Mouse (Mus musculus): ENCODE results near the gene B3glct.
A peak's percentile ranks its signal among the peaks of the same experiment; 100 is the strongest.

Gene B3glct

GRCm38 (mm10) chr5:149678100-149678989 lies at the start of gene B3glct:
Gene B3glct, plus strand, starts transcription at chr5:149678230.
- DNase-seq (ENCODE audit: extremely low spot score, low spot score): peak; percentile 92

GRCm38 (mm10) chr5:149634409-149635035 lies 43.5 kb upstream of the B3glct start:
- DNase-seq (ENCODE audit: extremely low spot score, low spot score): no peak

GRCm38 (mm10) chr5:149635556-149635955 lies 42.5 kb upstream of the B3glct start:
- DNase-seq (ENCODE audit: extremely low spot score, low spot score): no peak

DNA sequence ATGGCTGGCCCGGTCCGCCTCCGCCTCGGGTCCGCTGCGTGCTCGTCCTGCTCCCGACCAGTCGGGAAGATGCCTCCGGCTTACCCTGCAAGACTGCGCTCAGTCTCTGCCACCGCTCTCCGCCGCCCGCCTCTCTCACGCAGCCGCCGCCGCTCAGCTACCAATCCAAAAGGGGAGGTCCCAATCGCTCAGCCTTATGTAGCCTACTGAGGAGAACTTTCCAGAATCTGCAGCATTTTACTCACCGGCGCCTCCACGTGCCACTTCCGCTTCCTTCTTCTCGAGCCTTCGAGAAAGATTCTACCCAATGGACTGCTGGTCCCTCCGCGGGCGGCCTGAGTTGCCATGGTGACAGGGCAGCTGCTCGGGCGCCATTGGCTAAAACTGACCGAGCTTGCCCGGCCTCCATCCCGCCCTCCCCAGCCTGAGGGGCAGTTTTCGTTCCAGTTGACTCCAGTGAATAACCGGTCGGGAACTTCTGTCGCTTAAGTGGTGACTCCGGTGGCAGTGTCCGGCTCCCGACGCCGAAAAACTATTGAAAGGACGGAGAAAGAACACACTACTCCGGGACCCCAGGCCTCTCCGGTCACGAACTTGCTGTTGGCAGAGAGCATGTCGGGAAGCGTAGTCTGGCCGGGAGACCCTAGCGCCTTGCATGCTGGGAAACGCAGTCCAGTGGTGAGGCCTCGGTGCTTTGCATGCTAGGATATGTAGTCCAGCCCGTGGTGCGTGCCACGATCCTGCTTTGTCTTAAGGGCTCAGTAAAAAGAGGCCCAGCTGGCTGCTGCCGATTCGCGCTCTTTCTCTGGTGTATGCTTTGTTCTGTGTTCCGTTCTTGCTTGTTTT lies 41.7 kb upstream of the B3glct start, which contains the start of gene Hsph1:
TSS of gene Hsph1 (minus strand) at position 302 of the 846 bp plus-strand sequence.
- DNase-seq (ENCODE audit: extremely low spot score, low spot score): peak; percentile 99

DNA sequence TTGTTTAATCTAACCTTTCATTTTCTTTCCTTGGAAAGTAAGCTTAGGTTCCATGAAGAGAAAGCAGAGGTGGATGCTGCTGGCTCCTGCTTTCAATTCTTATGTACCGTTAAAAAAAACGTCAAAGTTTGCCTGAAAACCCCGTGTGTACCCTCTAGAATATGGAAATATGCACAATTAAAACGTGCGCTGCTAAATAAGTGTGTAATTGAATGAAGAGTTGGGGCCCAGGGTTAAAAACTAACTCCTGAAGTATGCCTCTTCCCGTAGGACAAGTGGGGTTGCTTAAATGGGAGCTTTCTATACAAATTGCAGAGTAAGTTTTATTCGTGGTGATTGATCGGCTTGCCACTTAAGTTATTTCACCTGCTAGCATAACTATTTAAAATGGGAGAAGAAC lies 40.7 kb upstream of the B3glct start:
- no peak for DNase-seq (ENCODE audit: extremely low spot score, low spot score)

GRCm38 (mm10) chr5:149641277-149641892 lies 36.6 kb upstream of the B3glct start:
- DNase-seq (ENCODE audit: extremely low spot score, low spot score): no peak

DNA sequence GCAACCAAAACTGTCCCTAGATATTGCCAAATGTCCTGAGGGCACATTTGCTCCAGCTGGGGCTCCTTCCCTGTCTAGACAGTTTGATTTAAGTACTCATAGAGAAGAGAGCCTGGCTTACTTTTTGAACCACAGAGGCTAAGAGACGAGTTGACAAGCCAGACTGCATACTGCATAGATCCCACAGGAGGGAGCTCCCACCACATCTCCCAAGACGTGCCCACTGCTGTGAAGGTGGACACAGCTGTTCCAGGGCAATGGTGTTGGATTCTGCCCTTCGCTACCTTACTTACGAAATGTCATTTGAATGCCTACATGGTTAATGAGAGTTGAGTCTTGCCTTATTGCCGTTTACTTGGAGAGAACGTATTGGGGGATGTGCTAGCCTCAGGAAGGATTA lies 35.7 kb upstream of the B3glct start:
- no peak for DNase-seq (ENCODE audit: extremely low spot score, low spot score)

DNA sequence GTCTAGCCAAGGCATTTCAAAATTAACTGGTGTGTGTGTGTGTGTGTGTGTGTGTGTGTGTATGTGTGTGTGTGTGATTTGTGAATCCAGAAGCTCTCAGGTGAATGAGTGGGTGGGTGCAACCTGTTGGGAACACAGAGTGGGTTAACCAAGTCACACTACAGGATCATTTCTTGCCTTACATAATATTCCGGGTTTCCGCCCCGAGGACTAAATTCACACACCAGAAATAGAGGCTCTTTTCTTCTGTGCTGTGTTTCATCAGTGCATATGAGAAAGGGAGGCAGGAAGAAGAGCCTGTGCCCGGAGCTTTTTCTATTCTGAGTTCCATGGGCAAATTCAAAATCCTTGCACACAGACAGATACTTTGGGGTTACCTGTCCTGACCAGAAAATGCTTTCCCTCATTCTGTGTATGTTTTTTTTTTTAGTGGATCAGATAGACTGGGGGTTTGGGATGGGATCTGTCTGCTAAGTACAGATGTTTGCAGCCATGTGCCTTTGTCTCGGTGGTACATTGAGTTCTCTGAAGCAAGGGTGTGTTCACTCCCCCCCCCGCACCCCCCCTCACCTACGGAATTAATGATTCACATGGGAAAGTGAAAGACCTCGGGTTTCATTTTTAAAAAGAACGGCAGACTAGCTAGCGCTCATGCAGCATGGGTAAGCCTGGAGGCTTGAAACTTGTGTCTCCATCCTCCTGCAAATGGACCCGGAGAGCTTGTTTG lies 35.1 kb upstream of the B3glct start:
- DNase-seq (ENCODE audit: extremely low spot score, low spot score): no peak

DNA sequence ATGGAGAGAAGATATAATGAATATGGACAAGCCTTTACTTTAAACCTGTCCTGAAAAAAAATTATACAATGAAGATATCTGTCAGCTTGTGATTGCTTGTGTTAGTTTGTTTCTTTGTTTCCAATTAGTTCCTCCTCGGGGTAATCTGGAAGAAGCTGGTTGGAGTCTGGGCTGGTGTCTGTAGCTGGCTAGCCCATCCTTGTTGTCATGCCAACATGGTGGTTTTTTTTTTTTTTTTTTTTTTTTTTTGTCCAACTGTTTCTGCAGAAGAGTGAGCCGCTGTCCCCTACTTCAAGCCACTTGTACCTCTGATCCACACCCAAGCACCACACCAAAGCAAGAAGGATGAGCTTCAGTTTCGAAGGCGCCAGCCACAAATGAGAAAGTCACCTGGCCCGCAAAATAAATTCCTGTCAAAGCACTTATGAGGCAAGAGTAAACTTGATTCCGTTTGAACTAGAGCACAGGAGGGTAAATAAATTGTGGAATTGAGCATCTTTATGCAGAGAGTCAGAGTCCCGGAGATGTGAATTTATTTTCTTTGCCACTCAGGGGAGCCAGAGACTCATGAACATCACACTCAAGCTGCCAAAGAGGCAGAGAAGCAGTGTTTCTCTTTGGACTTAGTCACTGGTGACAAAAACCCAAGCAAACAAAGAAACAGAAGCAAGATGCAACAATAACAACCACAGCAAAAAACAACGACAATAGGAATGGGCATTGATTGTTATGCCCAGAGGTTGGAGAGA lies 30.5 kb upstream of the B3glct start:
- DNase-seq (ENCODE audit: extremely low spot score, low spot score): no peak

- DNase-seq (ENCODE audit: extremely low spot score, low spot score): no peak
Observed at GRCm38 (mm10) chr5:149648196-149648595, 29.8 kb upstream of the B3glct start.

- no peak for DNase-seq (ENCODE audit: extremely low spot score, low spot score)
Observed at GRCm38 (mm10) chr5:149648895-149649406, 29.1 kb upstream of the B3glct start.

DNA sequence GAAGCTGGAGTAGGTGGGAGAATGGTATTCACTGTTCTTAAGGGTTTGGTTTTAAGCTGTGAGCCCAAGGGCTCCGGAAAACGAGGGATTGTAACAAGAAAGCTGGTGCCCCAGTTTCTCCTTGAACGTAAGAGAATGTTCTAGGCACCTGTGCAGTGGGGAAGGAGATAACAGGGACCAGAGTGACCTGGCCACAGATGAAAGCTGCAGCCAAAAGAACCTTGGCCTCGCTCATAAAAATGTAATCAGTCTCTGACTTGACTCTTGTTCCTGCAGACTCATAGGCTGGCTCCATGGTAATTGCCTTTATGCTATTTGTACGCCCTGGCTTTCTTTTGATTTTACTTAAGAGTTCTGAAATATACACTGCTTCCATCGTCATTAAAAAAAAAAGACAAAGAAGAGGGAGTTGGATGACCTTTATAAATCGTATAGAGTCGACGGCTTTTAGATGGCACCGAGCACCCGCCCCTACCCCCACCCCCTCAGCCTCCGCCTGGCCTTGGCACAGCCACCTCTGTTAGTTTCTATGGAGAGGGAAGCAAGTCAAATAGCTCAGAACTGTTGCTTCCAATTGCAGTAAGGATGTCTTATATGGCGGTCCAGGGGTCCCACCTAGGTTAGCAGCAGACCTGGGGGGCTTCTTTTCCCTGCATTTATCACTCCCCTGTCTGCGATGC lies 28.4 kb upstream of the B3glct start:
- DNase-seq (ENCODE audit: extremely low spot score, low spot score): no peak

- no peak for DNase-seq (ENCODE audit: extremely low spot score, low spot score)
Observed at GRCm38 (mm10) chr5:149650179-149650553, 27.9 kb upstream of the B3glct start.

DNA sequence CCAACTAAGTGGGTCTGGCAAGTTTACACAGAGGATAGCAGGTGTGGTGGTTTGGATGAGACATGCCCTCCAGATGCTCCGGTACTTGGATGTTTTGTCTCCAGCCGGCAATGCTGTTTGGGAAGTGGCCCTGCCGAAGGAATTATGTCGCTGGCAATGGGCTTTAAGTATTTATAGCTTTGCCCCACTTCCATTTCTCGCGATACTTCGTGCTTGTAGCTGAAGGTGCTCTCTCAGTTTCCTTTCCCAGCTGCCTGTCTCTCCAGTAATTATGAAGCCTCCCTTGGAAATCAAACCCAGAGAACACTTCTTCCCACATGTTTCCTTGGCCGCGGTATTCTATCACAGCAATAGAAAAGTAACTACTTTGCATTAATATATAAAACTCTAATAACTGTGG lies 22.4 kb upstream of the B3glct start:
- no peak for DNase-seq (ENCODE audit: extremely low spot score, low spot score)

- DNase-seq (ENCODE audit: extremely low spot score, low spot score): no peak
Observed at GRCm38 (mm10) chr5:149658022-149658421, 20.0 kb upstream of the B3glct start.

DNA sequence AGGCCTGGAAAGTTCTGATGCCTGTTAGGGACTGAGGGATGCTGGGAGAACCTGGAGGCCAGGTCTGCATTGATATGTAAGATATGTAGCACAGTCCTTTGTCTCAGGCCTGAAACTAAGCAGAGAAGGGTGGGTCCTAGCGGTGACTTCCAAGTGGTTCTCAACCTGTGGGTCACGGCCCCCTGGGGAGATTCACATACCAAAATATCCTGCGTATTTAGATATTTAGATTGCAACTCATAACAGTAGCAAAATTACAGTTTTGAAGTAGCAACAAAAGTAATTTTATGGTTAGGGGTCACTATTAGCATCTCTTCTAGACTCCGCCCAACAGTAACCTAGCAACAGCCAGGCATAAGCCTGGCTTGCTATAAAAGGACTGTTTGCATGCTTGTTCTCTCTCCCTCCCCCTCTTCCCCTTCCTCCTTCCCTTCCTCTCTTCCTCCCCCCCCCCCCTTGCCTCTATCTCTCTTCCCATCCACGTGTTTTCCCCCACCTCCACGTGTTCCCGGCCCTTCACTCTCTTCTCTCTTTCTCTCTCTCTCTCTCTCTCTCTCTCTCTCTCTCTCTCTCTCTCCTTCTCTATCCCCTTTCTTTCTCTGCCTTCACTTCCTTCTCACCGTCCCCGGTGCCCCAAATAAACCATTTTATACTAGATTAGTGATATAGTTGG lies 19.2 kb upstream of the B3glct start:
- no peak for DNase-seq (ENCODE audit: extremely low spot score, low spot score)

- DNase-seq (ENCODE audit: extremely low spot score, low spot score): no peak
Observed at GRCm38 (mm10) chr5:149659414-149659780, 18.6 kb upstream of the B3glct start.

DNA sequence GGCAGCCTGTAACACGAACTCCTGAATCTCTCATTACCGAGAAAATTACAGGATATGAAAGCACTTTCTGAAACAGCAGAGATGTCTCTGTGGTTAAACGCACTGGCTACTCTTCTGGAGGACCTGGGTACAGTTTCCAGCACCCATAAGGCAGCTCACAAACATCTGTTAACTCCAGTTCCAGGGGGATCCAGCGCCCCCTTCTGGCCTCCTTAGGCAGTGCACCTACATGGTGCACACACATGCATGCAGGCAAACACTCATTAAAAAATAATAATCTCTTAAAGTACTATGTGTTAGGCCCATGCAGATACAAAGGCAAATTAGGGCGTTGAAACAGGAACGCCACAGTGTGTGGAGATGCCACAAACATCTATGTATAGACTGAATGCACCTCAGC lies 16.6 kb upstream of the B3glct start:
- no peak for DNase-seq (ENCODE audit: extremely low spot score, low spot score)

DNA sequence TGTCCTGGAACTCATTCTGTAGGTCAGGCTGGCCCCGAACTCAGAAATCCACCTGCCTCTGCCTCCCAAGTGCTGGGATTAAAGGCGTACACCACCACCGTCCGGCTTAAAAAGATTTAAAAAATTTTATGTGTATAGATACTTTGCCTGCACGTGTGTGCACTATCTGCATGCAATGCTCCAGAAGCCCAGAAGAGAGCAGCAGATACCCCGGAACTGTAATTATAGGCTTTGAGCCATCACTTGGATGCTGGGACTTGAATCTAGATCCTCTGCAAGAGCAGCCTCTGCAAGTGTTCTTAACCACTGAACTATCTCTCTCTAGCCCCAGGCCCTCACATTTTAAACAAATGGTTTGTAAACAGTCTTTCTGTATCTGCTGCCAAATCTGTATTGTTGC lies 15.1 kb upstream of the B3glct start:
- DNase-seq (ENCODE audit: extremely low spot score, low spot score): no peak
